Mouse (Mus musculus): ENCODE results near the gene Vmn1r78.

GRCm38 (mm10) chr7:12149957-12150356 is at the start of gene Vmn1r78:
- TF ChIP-seq CTCF (IDR thresholded peaks at IDR 0.05), result no peak
- no peak for TF ChIP-seq EP300 (IDR thresholded peaks at IDR 0.05)

Measured in lung, postnatal 0 days (tissue).